Mouse (Mus musculus): Measurements from ENCODE around the gene Mad1l1.
A peak's percentile ranks its signal among the peaks of the same experiment; 100 is the strongest.

DNA sequence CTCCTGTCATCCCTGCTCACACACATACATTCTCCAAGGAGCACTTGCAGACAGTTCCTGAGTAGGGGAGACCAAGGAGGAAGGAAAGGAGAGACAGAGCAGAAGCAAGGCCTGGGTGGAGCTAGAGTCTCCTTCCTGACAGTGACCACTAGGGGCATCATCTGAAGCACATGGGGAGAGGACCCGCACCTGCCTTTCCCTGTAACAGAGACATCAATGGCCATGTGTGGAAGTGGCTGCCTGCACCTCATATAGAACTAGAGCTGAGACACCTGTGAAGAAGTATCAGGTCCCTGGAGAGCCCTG is 286.4 kb downstream of the Mad1l1 start:
- TF ChIP-seq POLR2A (IDR thresholded peaks at IDR 0.05; ENCODE audit: low read depth, low read length), result no peak
- TF ChIP-seq CTCF (conservative IDR thresholded peaks at IDR 0.05; ENCODE audit: insufficient read depth, insufficient read length, low read depth, low read length), result peak; percentile 49; the same call in 1 of the 2 replicates

Measured in kidney, adult 2 months (tissue).